Mouse (Mus musculus): Measurements from ENCODE around the gene Hivep3.

DNA sequence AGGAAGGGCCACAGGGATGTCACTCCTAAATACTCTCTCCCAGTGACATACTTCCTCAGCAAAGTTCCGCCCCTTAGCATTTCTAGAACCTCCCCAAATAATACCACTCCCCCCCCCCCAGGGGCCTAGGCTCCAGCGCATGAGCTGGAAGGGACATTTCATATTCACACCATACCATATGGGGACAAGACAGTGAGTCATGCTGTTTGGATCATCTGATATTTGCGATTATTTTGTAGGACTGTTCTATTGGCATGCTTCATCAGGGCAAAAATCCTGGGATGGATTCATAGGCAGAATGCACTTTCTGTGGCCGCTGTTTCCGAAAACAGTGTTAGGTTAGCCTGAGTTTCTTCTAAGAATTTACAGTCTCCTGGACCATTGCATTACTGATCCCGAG, 55.2 kb downstream of the Hivep3 start:
- TF ChIP-seq CTCF (IDR thresholded peaks at IDR 0.05; ENCODE audit: borderline replicate concordance, control insufficient read depth, extremely low read depth, insufficient read depth, low read length, poor library complexity) (no peak), POLR2A (IDR thresholded peaks at IDR 0.05; ENCODE audit: control insufficient read depth, extremely low read depth, insufficient read depth, low read length, poor library complexity) (no peak)

All from thymus, adult 2 months (tissue).